Mouse (Mus musculus): ENCODE measurements around the gene Tmem40.

DNA sequence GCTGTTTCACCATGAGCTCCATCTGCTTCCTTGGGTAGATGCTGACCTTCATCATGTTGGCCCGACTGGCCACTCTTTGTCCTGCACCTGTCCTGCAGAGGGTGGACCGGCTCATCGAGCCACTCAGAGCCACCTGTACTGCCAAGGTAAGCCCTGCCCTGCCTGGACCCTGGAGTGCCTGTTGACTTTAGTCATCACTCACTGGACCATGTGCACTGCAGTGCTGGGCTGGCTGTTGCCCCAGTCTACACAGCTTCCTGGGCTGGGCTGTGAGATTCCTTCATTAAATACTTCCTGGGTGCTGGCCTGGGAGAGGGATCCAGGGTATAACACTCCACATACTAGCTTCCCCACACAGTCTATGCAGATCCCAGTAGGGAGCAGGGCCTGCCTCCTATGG lies 39.6 kb upstream of the Tmem40 start:
- TF ChIP-seq POLR2A (IDR thresholded peaks at IDR 0.05; ENCODE audit: insufficient read depth, low read depth, low read length): no peak
- TF ChIP-seq CTCF (IDR thresholded peaks at IDR 0.05): no peak
- no peak for TF ChIP-seq EP300 (IDR thresholded peaks at IDR 0.05; ENCODE audit: insufficient read depth, low read depth, low read length)
